Mouse (Mus musculus): ENCODE data around the gene Mageb18. TPM values are rescaled to one million over a fixed set of nuclear protein-coding genes. Genes with fewer than 3 reads are reported as not detected.
"Not testable (repeated sequence)": the region's sequence is repeated elsewhere in the genome, so short reads cannot be mapped to it uniquely, and the experiment has no call there.

Mageb18 gene
- not detected in 2 replicates for polyA plus RNA-seq (2015; fragmentation: Nextera tagmentation; extraction: Ambion mirVana)

GRCm38 (mm10) chrX:92599472-92599871 is at the start of gene Mageb18:
TSS of gene Mageb18 (minus strand) at chrX:92599572.
- H3K4me1 ChIP-seq (replicated peaks; ENCODE audit: control insufficient read depth, insufficient read depth, low read length): no peaks in the 10 kb centered on the region
- H3K4me2 ChIP-seq (replicated peaks; ENCODE audit: low read depth): no peak within 1 kb of the TSS
- H3K27me3 ChIP-seq (replicated peaks; ENCODE audit: control insufficient read depth, insufficient read depth, low read length): no peaks in the 10 kb centered on the region
- no peak within 1 kb of the TSS for H3K27ac ChIP-seq (ENCODE audit: low read depth, low read length)
- H3K9ac ChIP-seq (ENCODE audit: low read depth, low read length): no peak within 1 kb of the TSS
- WGBS: 61% methylated on average over 1 of the region's 1 CpGs
- no peak within 1 kb of the TSS for H3K4me3 ChIP-seq (ENCODE audit: low read depth, low read length)
- no peaks in the 10 kb centered on the region for H3K36me3 ChIP-seq (ENCODE audit: control insufficient read depth, insufficient read depth)
- no peak for TF ChIP-seq CTCF (IDR thresholded peaks at IDR 0.05; ENCODE audit: low read depth)
- no peak for ATAC-seq
- no peaks in the 10 kb centered on the region for H3K9me3 ChIP-seq (ENCODE audit: control insufficient read depth)

- Histone ChIP-seq H3K9me3 (ENCODE audit: control insufficient read depth) (no peaks in the 10 kb centered on the region), H3K36me3 (ENCODE audit: control insufficient read depth, insufficient read depth) (no peaks in the 10 kb centered on the region), H3K4me3 (ENCODE audit: low read depth, low read length) (no peak overlapping the region), H3K27ac (ENCODE audit: low read depth, low read length) (no peak overlapping the region), H3K27me3 (replicated peaks; ENCODE audit: control insufficient read depth, insufficient read depth, low read length) (no peaks in the 10 kb centered on the region), H3K4me2 (replicated peaks; ENCODE audit: low read depth) (no peak overlapping the region), H3K9ac (ENCODE audit: low read depth, low read length) (no peak overlapping the region), H3K4me1 (replicated peaks; ENCODE audit: control insufficient read depth, insufficient read depth, low read length) (no peaks in the 10 kb centered on the region)
- 75% methylated on average over 3 of the region's 3 CpGs for WGBS
- ATAC-seq: no peak
- no peak for TF ChIP-seq CTCF (IDR thresholded peaks at IDR 0.05; ENCODE audit: low read depth)
Observed at GRCm38 (mm10) chrX:92612788-92613187, 13.4 kb upstream of the Mageb18 start.

GRCm38 (mm10) chrX:92610466-92610865 is 11.1 kb upstream of the Mageb18 start:
- H3K27ac ChIP-seq (ENCODE audit: low read depth, low read length): no peak overlapping the region
- TF ChIP-seq CTCF (IDR thresholded peaks at IDR 0.05; ENCODE audit: low read depth): no peak
- ATAC-seq: no peak
- H3K36me3 ChIP-seq (ENCODE audit: control insufficient read depth, insufficient read depth): no peaks in the 10 kb centered on the region
- no peak overlapping the region for H3K4me2 ChIP-seq (replicated peaks; ENCODE audit: low read depth)
- no peaks in the 10 kb centered on the region for H3K4me1 ChIP-seq (replicated peaks; ENCODE audit: control insufficient read depth, insufficient read depth, low read length)
- no peak overlapping the region for H3K4me3 ChIP-seq (ENCODE audit: low read depth, low read length)
- no peaks in the 10 kb centered on the region for H3K27me3 ChIP-seq (replicated peaks; ENCODE audit: control insufficient read depth, insufficient read depth, low read length)
- WGBS: 71% methylated on average over 3 of the region's 3 CpGs
- H3K9me3 ChIP-seq (ENCODE audit: control insufficient read depth): no peaks in the 10 kb centered on the region
- no peak overlapping the region for H3K9ac ChIP-seq (ENCODE audit: low read depth, low read length)

GRCm38 (mm10) chrX:92597324-92597723 is 2.0 kb downstream of the Mageb18 start:
- H3K9ac ChIP-seq (ENCODE audit: low read depth, low read length): no peak overlapping the region
- no peaks in the 10 kb centered on the region for H3K36me3 ChIP-seq (ENCODE audit: control insufficient read depth, insufficient read depth)
- no peak overlapping the region for H3K4me3 ChIP-seq (ENCODE audit: low read depth, low read length)
- H3K27me3 ChIP-seq (replicated peaks; ENCODE audit: control insufficient read depth, insufficient read depth, low read length): no peaks in the 10 kb centered on the region
- WGBS: 44% methylated on average over 4 of the region's 4 CpGs
- no peak for ATAC-seq
- no peak overlapping the region for H3K4me2 ChIP-seq (replicated peaks; ENCODE audit: low read depth)
- no peaks in the 10 kb centered on the region for H3K4me1 ChIP-seq (replicated peaks; ENCODE audit: control insufficient read depth, insufficient read depth, low read length)
- H3K27ac ChIP-seq (ENCODE audit: low read depth, low read length): no peak overlapping the region
- H3K9me3 ChIP-seq (ENCODE audit: control insufficient read depth): no peaks in the 10 kb centered on the region
- peak; percentile 43 for TF ChIP-seq CTCF (IDR thresholded peaks at IDR 0.05; ENCODE audit: low read depth)

GRCm38 (mm10) chrX:92527826-92528225 is 71.5 kb downstream of the Mageb18 start:
- no peak for ATAC-seq
- Histone ChIP-seq H3K4me2 (replicated peaks; ENCODE audit: low read depth) (no peak overlapping the region), H3K36me3 (ENCODE audit: control insufficient read depth, insufficient read depth) (no peaks in the 10 kb centered on the region), H3K4me1 (replicated peaks; ENCODE audit: control insufficient read depth, insufficient read depth, low read length) (no peaks in the 10 kb centered on the region), H3K4me3 (ENCODE audit: low read depth, low read length) (no peak overlapping the region), H3K9me3 (ENCODE audit: control insufficient read depth) (no peaks in the 10 kb centered on the region), H3K27ac (ENCODE audit: low read depth, low read length) (no peak overlapping the region), H3K27me3 (replicated peaks; ENCODE audit: control insufficient read depth, insufficient read depth, low read length) (no peaks in the 10 kb centered on the region), H3K9ac (ENCODE audit: low read depth, low read length) (no peak overlapping the region)
- TF ChIP-seq CTCF (IDR thresholded peaks at IDR 0.05; ENCODE audit: low read depth): no peak
- WGBS: 68% methylated on average over 1 of the region's 1 CpGs

- TF ChIP-seq CTCF (IDR thresholded peaks at IDR 0.05; ENCODE audit: low read depth): no peak
- no peaks in the 10 kb centered on the region for H3K9me3 ChIP-seq (ENCODE audit: control insufficient read depth)
- no peak overlapping the region for H3K27ac ChIP-seq (ENCODE audit: low read depth, low read length)
- no peaks in the 10 kb centered on the region for H3K4me1 ChIP-seq (replicated peaks; ENCODE audit: control insufficient read depth, insufficient read depth, low read length)
- no peak overlapping the region for H3K4me3 ChIP-seq (ENCODE audit: low read depth, low read length)
- no peaks in the 10 kb centered on the region for H3K27me3 ChIP-seq (replicated peaks; ENCODE audit: control insufficient read depth, insufficient read depth, low read length)
- 43% methylated on average over 1 of the region's 1 CpGs for WGBS
- H3K4me2 ChIP-seq (replicated peaks; ENCODE audit: low read depth): no peak overlapping the region
- H3K9ac ChIP-seq (ENCODE audit: low read depth, low read length): no peak overlapping the region
- ATAC-seq: no peak
- H3K36me3 ChIP-seq (ENCODE audit: control insufficient read depth, insufficient read depth): no peaks in the 10 kb centered on the region
Observed at GRCm38 (mm10) chrX:92498254-92498653, 101.1 kb downstream of the Mageb18 start.

- H3K27ac ChIP-seq (ENCODE audit: low read depth, low read length); H3K4me2 ChIP-seq (replicated peaks; ENCODE audit: low read depth); H3K27me3 ChIP-seq (replicated peaks; ENCODE audit: control insufficient read depth, insufficient read depth, low read length); H3K36me3 ChIP-seq (ENCODE audit: control insufficient read depth, insufficient read depth); H3K4me1 ChIP-seq (replicated peaks; ENCODE audit: control insufficient read depth, insufficient read depth, low read length); H3K4me3 ChIP-seq (ENCODE audit: low read depth, low read length); ATAC-seq; H3K9me3 ChIP-seq (ENCODE audit: control insufficient read depth); H3K9ac ChIP-seq (ENCODE audit: low read depth, low read length): not testable (repeated sequence)
- 80% methylated on average over 4 of the region's 4 CpGs for WGBS
Observed at GRCm38 (mm10) chrX:92489649-92490048, 109.7 kb downstream of the Mageb18 start, which contains the start of gene Gm5941. TSS of gene Gm5941 (plus strand) at chrX:92489949.
